In the genomic region with DNA sequence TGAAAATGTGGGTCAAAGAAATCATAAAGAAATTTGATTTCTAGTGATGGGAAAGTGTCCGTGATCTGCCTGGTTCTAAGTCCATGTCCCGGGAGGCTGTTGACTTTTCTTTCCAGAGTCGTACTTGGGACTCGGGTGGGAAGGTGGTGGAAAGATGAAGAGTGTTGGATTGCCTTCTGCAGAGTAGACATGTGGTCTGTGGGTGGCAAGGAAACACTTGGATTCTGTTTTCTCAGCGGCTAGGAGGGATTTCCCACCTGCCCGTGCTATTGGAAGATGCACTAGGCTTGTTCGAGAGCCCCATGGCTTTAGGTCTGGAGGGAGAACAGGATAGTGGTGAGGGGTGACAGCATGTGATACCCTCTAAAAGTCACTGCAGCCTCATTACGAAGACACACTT, we compare ENCODE assay signal across 24 mouse cellular contexts.
DNase-seq lines count a peak whose midpoint lies in the region; ATAC-seq lines count a peak whose summit lies in the region.
"Had no signal": no experiment of that assay in that cellular context is flagged by ENCODE, and none has a peak within 500 bp of the region (broad histone marks: within the 10 kb centered on the region; RNA-seq: fewer than 3 reads in every experiment).

No protein-coding gene starts in this region.

- intact Hi-C loops in left cerebral cortex, postnatal 25 days (cut with DNase I), result no loop called here

- ATAC-seq in megakaryocyte, adult 5-6 weeks (ENCODE audit: poor library complexity, severe bottlenecking), result no peak
- ATAC-seq: CD4-positive, CD25-positive, alpha-beta regulatory T cell, adult 4 months; forebrain, embryonic 15.5 days; inflammation-experienced regulatory T-cells, adult 6 months; lung, postnatal 0 days; midbrain, embryonic 13.5 days had no signal

- peak; percentile 3 to 10 for DNase-seq in layer of hippocampus, postnatal 36 days
- DNase-seq in layer of hippocampus, adult 9-10 months (ENCODE audit: low spot score), result no peak
- peak; percentile 43 for DNase-seq in brain, adult 2 months (ENCODE audit: low read depth, low spot score)
- DNase-seq in frontal cortex, adult 2 months (ENCODE audit: extremely low spot score in 1 of 2, low spot score in 1 of 2), result peak; percentile 7 to 50
- DNase-seq in left cerebral cortex, postnatal 25 days (ENCODE audit: low spot score in 2 of 2), result peak; percentile 27 to 72
- no peak for DNase-seq in kidney, postnatal 10 days
- no peak for DNase-seq in cerebellum, postnatal 36 days
- DNase-seq: adrenal gland, postnatal 25 days; cerebellum, adult 8-10 months; cerebellum, postnatal 25 days; gastrocnemius, postnatal 25 days; heart, adult 18-20 months; heart, postnatal 36 days; kidney, adult 11 months; kidney, postnatal 25 days; liver, embryonic 13.5 days; lung, adult 18-20 months; lung, postnatal 4 days had no signal

Comparison
In these comparisons a context has a peak if more than half of its experiments do, and no peak if none do; other contexts are left out.
1. DNase-seq: peak in layer of hippocampus, postnatal 36 days (2 of 2), brain, adult 2 months (single experiment), frontal cortex, adult 2 months (2 of 2) and left cerebral cortex, postnatal 25 days (2 of 2); none in layer of hippocampus, adult 9-10 months (single experiment), kidney, postnatal 10 days (single experiment) and cerebellum, postnatal 36 days (0 of 2).